Mouse (Mus musculus): ENCODE results near the gene Stx16.

- TF ChIP-seq CTCF (IDR thresholded peaks at IDR 0.05; ENCODE audit: low read depth) = no peak
- no peak for TF ChIP-seq EP300 (optimal IDR thresholded peaks at IDR 0.05)
Measured at GRCm38 (mm10) chr2:174074621-174075020, 1.5 kb upstream of the Stx16 start.

Measured in stomach, postnatal 0 days (tissue).